Mouse (Mus musculus) heart, embryonic 13.5 days (tissue): Measurements from ENCODE around the gene Sptbn1. TPM values are rescaled to one million over a fixed set of nuclear protein-coding genes. Genes with fewer than 3 reads are reported as not detected.
A peak's percentile ranks its signal among the peaks of the same experiment; 100 is the strongest.

Experiments used
- ATAC-seq: fragments of 200-750 bp; cut with Nextera tagmentation; 2 replicates; pipeline ENCODE4 v1.8.0; 2017; ENCODE audit warnings: moderate TSS enrichment; ENCODE audit not compliant: insufficient number of reproducible peaks, low FRiP score, low TSS enrichment; ENCODE audit errors: extremely low read depth
- H3K27ac ChIP-seq: fragments of 300-500 bp; sonication (generic); replicated peaks from 2 replicates; pipeline ENCODE4 v1.5.1; 2015; ENCODE audit warnings: moderate library complexity, mild to moderate bottlenecking, inconsistent platforms
- H3K27me3 ChIP-seq: fragments of 300-500 bp; sonication (generic); replicated peaks from 2 replicates; pipeline ENCODE4 v1.6.1; 2015; ENCODE audit warnings: mild to moderate bottlenecking, inconsistent platforms
- H3K36me3 ChIP-seq: fragments of 300-500 bp; sonication (generic); 2 replicates; pipeline ENCODE4 v1.6.1; 2015; ENCODE audit warnings: mild to moderate bottlenecking, inconsistent platforms
- H3K4me1 ChIP-seq: fragments of 300-500 bp; sonication (generic); 2 replicates; pipeline ENCODE4 v1.6.1; 2015; ENCODE audit warnings: inconsistent platforms
- H3K4me2 ChIP-seq: fragments of 300-500 bp; sonication (generic); 2 replicates; pipeline ENCODE4 v1.6.1; 2015; ENCODE audit warnings: inconsistent platforms, mild to moderate bottlenecking, moderate library complexity
- H3K4me3 ChIP-seq: fragments of 300-500 bp; sonication (generic); 2 replicates; pipeline ENCODE4 v1.5.1; 2015; ENCODE audit warnings: moderate library complexity, mild to moderate bottlenecking, inconsistent platforms
- H3K9ac ChIP-seq: fragments of 300-500 bp; sonication (generic); 2 replicates; pipeline ENCODE4 v1.6.1; 2015; ENCODE audit warnings: inconsistent platforms, mild to moderate bottlenecking, moderate library complexity
- H3K9me3 ChIP-seq: fragments of 300-500 bp; sonication (generic); 2 replicates; pipeline ENCODE4 v1.6.1; 2016; ENCODE audit warnings: inconsistent platforms
- WGBS: fragments of 180-500 bp; shearing (Covaris S2); methylation state at CpG from one replicate; pipeline ENCODE4 v1.1.7; 2015; ENCODE audit warnings: mixed read lengths; 5-methylcytosine and 5-hydroxymethylcytosine counted together
- polyA plus RNA-seq: library from polyadenylated mRNA; unstranded; fragments of >200 nt; fragmentation: Nextera tagmentation; extraction: Ambion mirVana; gene quantifications from 2 replicates; pipeline ENCODE4 v1.2.1, GENCODE M21; 2015

Sptbn1 gene
- polyA plus RNA-seq, 1 experiment from 2014 or later = 145 TPM

- ATAC-seq = no peak
- Histone ChIP-seq H3K4me3 (no peak overlapping the region), H3K4me2 (no peak overlapping the region), H3K27me3 (no peaks in the 10 kb centered on the region), H3K27ac (no peak overlapping the region), H3K9me3 (no peaks in the 10 kb centered on the region), H3K4me1 (no peaks in the 10 kb centered on the region), H3K36me3 (peaks cover 94% of the 10 kb centered on the region), H3K9ac (no peak overlapping the region)
- WGBS = 88% methylated on average over 7 of the region's 7 CpGs
Observed at GRCm38 (mm10) chr11:30110634-30111033, 157.3 kb downstream of the Sptbn1 start.

DNA sequence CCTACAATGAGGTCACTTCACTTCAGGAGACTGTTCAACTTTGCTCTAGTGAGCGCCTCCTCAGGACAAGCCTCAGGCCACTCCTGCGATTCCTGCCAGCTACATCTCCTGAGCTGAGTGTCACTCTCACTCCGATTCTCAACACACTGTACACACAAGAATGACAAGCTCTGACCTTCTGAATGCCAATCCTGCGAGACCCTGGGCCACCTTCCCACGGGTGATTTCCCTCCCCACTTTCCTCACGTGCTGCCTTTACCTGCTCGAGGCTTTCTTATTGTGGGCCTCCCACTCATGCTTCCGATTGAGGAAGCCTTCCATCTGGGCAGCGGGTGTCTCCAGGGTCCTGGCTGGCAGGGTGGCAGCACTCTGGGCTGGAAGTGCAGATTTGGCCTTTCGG is 163.8 kb downstream of the Sptbn1 start:
- peaks cover 95% of the 10 kb centered on the region for H3K36me3 ChIP-seq
- H3K4me1 ChIP-seq = no peaks in the 10 kb centered on the region
- no peaks in the 10 kb centered on the region for H3K9me3 ChIP-seq
- no peak overlapping the region for H3K4me3 ChIP-seq
- no peak overlapping the region for H3K27ac ChIP-seq
- no peak for ATAC-seq
- H3K9ac ChIP-seq = no peak overlapping the region
- no peaks in the 10 kb centered on the region for H3K27me3 ChIP-seq
- no peak overlapping the region for H3K4me2 ChIP-seq
- WGBS = 90% methylated on average over 10 of the region's 10 CpGs

DNA sequence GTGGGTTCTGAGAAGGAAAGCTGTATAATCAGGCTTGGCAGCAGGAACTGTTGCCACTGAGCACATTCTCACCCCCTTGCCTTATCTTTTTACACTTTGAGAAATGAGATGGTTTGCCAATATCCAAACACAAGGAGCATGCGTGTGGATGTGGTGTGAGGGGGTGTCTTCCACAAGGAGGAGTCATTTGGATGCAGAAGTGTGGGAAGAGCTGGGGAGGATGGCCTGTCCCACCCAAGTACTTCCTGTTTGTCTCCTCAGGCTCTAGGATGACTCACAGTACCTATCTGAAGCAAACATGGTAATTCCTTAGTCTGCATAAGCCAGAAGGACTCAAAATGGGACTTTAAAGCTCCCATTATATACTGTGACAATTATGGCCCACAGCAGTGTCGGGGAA is 165.4 kb downstream of the Sptbn1 start:
- H3K4me3 ChIP-seq = no peak overlapping the region
- no peak overlapping the region for H3K9ac ChIP-seq
- H3K27me3 ChIP-seq = no peaks in the 10 kb centered on the region
- no peak for ATAC-seq
- WGBS = 75% methylated on average over 2 of the region's 2 CpGs
- peaks cover 96% of the 10 kb centered on the region for H3K36me3 ChIP-seq
- peaks cover 1% of the 10 kb centered on the region; the same call in 1 of the 2 replicates for H3K9me3 ChIP-seq
- no peaks in the 10 kb centered on the region for H3K4me1 ChIP-seq
- no peak overlapping the region for H3K27ac ChIP-seq
- no peak overlapping the region for H3K4me2 ChIP-seq

DNA sequence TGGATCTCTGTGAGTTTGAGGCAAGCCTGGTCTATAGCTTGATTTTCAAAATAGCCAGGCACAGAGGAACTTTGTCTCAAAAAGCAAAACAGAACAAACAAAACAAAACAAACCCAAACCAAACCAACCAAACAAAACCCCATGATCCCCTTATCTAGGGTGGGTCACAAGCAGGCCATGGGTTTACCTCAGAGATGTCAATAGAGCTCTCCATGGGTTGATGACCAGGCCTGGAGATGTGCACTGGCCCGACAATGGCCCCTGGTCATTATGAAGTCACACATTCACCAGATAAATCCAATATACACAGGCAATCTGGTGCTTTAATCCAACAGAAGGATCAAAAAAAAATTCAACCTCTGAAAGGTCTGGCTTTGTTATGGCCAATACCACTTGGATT is 166.2 kb downstream of the Sptbn1 start:
- Histone ChIP-seq H3K27ac (no peak overlapping the region), H3K9me3 (peaks cover 8% of the 10 kb centered on the region; the same call in 1 of the 2 replicates), H3K27me3 (no peaks in the 10 kb centered on the region), H3K4me2 (no peak overlapping the region), H3K9ac (no peak overlapping the region), H3K4me1 (no peaks in the 10 kb centered on the region), H3K36me3 (peaks cover 100% of the 10 kb centered on the region), H3K4me3 (no peak overlapping the region)
- no peak for ATAC-seq
- WGBS = 85% methylated on average over 1 of the region's 1 CpGs

DNA sequence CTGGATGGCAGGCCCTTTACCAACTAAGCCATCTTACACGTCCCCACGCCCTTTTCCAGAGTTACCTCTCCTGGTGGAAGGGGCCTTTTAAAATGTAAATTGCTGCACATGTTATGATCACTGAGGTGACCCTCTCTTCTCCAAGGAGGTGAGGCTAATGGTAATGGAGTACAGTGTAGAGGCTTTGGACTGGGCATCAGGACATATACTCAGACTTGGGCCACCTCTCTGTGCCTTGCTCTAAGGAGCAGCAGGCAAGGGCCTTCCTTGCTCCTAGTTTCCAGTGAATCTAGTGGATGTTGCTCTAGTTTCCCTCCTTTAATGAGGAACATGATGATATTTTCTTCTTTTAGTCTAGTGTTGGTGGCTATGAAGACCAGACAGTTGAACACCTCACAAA is 166.8 kb downstream of the Sptbn1 start:
- Histone ChIP-seq H3K9me3 (peaks cover 8% of the 10 kb centered on the region; the same call in 1 of the 2 replicates), H3K4me2 (no peak overlapping the region), H3K4me3 (no peak overlapping the region), H3K9ac (no peak overlapping the region), H3K4me1 (0 out of 2 replicates have a peak, but pooled peaks cover 5% of the 10 kb centered on the region), H3K27me3 (no peaks in the 10 kb centered on the region), H3K27ac (no peak overlapping the region), H3K36me3 (peaks cover 99% of the 10 kb centered on the region)
- 90% methylated on average over 2 of the region's 2 CpGs for WGBS
- ATAC-seq = no peak

- Histone ChIP-seq H3K9me3 (peaks cover 8% of the 10 kb centered on the region; the same call in 1 of the 2 replicates), H3K9ac (no peak overlapping the region), H3K4me1 (peaks cover 10% of the 10 kb centered on the region; the same call in 1 of the 2 replicates), H3K27me3 (no peaks in the 10 kb centered on the region), H3K27ac (no peak overlapping the region), H3K36me3 (peaks cover 87% of the 10 kb centered on the region), H3K4me2 (no peak overlapping the region), H3K4me3 (no peak overlapping the region)
- no peak for ATAC-seq
- 85% methylated on average over 6 of the region's 6 CpGs for WGBS
Observed at GRCm38 (mm10) chr11:30099916-30100315, 168.1 kb downstream of the Sptbn1 start.

- no peak for ATAC-seq
- Histone ChIP-seq H3K9me3 (peaks cover 8% of the 10 kb centered on the region; the same call in 1 of the 2 replicates), H3K9ac (no peak overlapping the region), H3K27me3 (no peaks in the 10 kb centered on the region), H3K4me2 (no peak overlapping the region), H3K4me1 (peaks cover 11% of the 10 kb centered on the region; the same call in 1 of the 2 replicates), H3K27ac (peak overlapping the region; percentile 24; the same call in 1 of the 2 replicates), H3K36me3 (peaks cover 41% of the 10 kb centered on the region), H3K4me3 (no peak overlapping the region)
- 49% methylated on average over 6 of the region's 6 CpGs for WGBS
Observed at GRCm38 (mm10) chr11:30095212-30095773, 172.7 kb downstream of the Sptbn1 start.

DNA sequence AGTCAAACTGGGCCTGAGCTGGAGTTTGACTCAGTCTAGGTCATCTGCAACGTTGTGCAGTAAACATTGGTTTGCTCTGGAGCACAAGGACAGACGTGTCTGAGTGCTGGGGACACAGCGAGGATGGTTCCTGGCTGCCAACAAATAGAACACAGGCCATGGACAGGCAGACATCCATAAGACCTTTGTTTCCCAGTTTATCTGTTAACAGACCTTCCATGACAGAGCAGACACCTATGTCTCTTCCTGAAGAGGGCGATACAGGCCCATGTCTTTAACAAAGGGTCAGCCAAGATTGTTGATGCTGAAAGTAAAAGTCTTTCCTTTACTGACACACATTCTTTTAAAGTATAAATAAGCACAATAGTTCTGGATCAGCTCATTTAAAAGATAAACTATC is 176.1 kb downstream of the Sptbn1 start:
- Histone ChIP-seq H3K9ac (no peak overlapping the region), H3K4me3 (no peak overlapping the region), H3K27me3 (no peaks in the 10 kb centered on the region), H3K9me3 (no peaks in the 10 kb centered on the region), H3K4me2 (no peak overlapping the region), H3K27ac (no peak overlapping the region), H3K36me3 (peaks cover 7% of the 10 kb centered on the region), H3K4me1 (peaks cover 11% of the 10 kb centered on the region; the same call in 1 of the 2 replicates)
- 42% methylated on average over 4 of the region's 4 CpGs for WGBS
- no peak for ATAC-seq

- Histone ChIP-seq H3K4me3 (no peak overlapping the region), H3K27ac (no peak overlapping the region), H3K4me1 (peaks cover 17% of the 10 kb centered on the region), H3K27me3 (0 out of 2 replicates have a peak, but pooled peaks cover 2% of the 10 kb centered on the region), H3K36me3 (no peaks in the 10 kb centered on the region), H3K9me3 (peaks cover 5% of the 10 kb centered on the region; the same call in 1 of the 2 replicates), H3K4me2 (no peak overlapping the region), H3K9ac (no peak overlapping the region)
- ATAC-seq = no peak
Observed at GRCm38 (mm10) chr11:30085114-30085513, 182.9 kb downstream of the Sptbn1 start.

DNA sequence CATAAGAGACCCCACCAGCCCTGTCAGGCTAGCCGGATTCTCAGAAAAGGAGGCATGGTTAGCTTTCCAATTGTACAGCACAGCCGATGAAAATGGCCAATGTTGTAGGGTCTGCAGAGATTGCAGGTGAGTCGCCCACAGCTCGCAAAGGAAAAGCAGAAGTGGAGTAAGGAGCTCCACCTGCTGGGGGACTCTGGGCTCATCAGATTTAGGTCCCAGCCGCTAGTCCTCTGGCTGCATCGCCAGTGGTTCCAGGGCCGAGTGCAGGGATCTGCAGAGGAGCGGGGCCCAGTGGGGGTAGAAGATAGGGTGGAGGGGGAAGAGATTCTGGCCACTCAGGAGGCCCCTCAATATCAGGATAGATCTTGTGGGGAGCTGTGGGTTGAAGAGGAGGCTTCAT is 210.7 kb downstream of the Sptbn1 start:
- H3K4me2 ChIP-seq = 0 out of 2 replicates have a peak overlapping the region, but pooled peaks have one; percentile 43
- 38% methylated on average over 8 of the region's 8 CpGs for WGBS
- H3K9me3 ChIP-seq = no peaks in the 10 kb centered on the region
- H3K9ac ChIP-seq = no peak overlapping the region
- no peak overlapping the region for H3K4me3 ChIP-seq
- no peak for ATAC-seq
- no peaks in the 10 kb centered on the region for H3K27me3 ChIP-seq
- H3K4me1 ChIP-seq = no peaks in the 10 kb centered on the region
- H3K27ac ChIP-seq = no peak overlapping the region
- no peaks in the 10 kb centered on the region for H3K36me3 ChIP-seq
